Mouse (Mus musculus) brain, embryonic 14.5 days (tissue): ENCODE data around the gene Trio. TPM values are rescaled to one million over a fixed set of nuclear protein-coding genes. Genes with fewer than 3 reads are reported as not detected.
A peak's percentile ranks its signal among the peaks of the same experiment; 100 is the strongest.

Experiments
- DNase-seq: peaks from one replicate; pipeline ENCODE4 v3.0.0-alpha.2; 2011; ENCODE audit warnings: low read depth
- CTCF ChIP-seq: fragments of 200-500 bp; IDR thresholded peaks from 2 replicates; pipeline ENCODE4 v1.5.1; 2012; ENCODE audit warnings: inconsistent platforms, mild to moderate bottlenecking, moderate library complexity, borderline replicate concordance; ENCODE audit not compliant: insufficient read depth, insufficient read length; ENCODE audit errors: extremely low read depth
- POLR2A ChIP-seq: fragments of 200-500 bp; IDR thresholded peaks from 2 replicates; pipeline ENCODE4 v1.6.1; 2012; ENCODE audit warnings: mild to moderate bottlenecking, inconsistent platforms, borderline replicate concordance; ENCODE audit not compliant: poor library complexity, insufficient read depth, insufficient read length, severe bottlenecking; ENCODE audit errors: extremely low read depth
- polyA plus RNA-seq: library from polyadenylated mRNA; depleted of rRNA; stranded (reverse); fragments of >200 nt; gene quantifications from 2 replicates; pipeline ENCODE4 v1.2.3, GENCODE M21; 2012

Gene Trio
- polyA plus RNA-seq, 1 experiment: 202 TPM

DNA sequence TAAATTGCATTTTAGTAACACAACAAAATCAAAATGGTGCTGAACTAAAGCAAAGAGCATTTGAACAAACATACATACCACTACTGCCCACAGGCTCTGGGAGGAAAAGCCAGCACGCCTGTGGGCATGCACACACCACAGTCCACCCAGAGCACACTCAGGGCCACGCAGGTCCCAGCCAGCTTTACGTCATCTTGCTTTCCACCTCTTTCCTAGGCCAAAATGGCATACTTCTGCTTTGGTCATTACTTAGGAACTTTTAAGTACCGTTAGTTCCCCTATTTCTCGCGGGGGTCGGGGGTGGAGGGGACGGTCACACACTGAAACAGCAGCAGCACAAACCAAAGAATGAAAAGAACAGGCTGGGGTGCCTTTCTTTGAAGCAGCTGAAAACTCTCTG, 242.6 kb downstream of the Trio start:
- TF ChIP-seq POLR2A (no peak), CTCF (no peak)

DNA sequence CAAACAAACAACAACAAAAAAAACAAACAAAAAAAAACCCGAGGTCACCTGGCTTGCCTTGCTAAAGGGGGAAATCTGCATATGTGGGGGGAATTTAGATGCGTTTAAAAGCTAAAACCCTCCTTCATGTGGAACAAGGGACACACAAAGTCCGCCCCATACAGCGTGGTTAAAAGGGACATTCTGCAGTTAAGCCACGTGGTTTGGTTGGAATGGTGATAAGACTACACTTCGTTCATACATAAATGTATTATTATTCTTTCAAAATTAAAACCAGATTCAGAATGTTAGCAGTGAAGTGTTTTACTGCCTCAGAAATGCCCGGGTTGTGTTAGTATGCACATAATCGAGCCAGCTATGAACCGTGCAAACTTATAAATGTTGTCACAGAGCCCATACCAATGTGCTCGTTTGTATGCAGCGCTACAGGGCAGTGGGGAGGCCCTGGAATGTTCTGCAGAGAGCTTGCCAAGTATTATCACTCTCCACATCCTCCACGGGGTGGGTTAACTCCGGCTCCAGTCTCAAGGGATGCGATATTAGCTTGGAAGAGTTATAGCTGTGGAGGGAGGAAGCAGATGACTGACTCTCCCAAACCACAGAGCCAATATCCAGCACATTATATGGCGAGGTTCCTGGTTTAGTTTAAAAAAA, 243.1 kb downstream of the Trio start:
- no peak for TF ChIP-seq CTCF
- TF ChIP-seq POLR2A: no peak
- peak; percentile 84 for DNase-seq

More for the DNA sequence above, 242.6 kb downstream of the Trio start:
- DNase-seq: no peak

DNA sequence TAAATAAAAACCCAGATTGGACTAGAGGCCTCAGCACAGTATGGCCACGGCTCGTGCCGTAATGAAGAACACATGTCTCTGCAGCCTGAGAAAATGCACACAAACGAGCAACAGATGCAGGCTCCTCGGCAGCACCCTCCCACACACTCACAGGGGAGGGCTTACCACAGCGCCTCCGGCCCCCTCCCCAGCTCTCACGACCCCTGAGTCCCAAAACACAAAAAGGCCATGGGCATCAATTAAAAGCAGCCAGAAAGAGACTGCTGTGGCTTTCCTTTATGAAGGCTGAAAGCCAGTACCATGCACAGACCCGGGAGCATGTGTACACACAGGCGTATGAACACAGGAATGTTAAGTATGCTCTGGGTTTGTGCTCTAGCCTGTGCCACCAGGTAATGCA, 245.8 kb downstream of the Trio start:
- DNase-seq: peak; percentile 66
- TF ChIP-seq CTCF: no peak
- no peak for TF ChIP-seq POLR2A

DNA sequence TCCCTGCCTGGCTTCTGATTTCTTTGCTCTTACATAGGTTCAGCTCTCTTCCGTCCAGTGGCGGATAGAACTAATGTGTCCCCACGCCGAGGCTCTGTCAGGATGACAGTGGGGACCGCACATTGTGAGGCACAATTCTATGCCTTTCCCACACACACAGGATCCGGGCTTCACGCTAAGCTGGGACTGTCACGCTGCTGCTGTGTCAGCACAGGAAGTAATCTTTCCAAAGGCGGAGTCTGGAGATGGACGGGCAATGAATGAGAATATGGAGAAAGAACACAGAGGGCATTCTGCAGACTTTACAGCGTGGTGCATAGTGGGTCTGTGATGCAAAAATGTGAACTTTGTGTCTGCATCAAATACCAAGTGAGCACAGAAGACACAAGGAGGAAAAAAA, 246.2 kb downstream of the Trio start:
- TF ChIP-seq POLR2A (no peak), CTCF (no peak)
- no peak for DNase-seq

DNA sequence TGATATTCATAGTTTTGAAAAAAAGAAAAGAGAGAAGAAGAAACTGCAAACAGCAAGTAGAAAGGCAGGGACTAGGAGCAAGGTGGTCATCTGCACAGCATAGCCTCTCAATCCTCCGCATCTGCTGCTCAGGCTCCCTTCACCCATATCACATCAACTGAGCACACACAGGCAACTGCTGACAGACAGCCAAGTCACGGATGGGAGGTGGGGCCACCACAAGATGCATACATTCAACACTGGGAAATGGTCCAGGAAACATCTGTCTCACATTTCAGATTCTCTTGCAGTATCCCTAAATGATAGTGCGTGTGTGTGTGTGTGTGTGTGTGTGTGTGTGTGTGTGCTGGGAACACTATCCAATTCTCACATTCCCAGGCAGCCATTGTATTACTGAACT, 247.4 kb downstream of the Trio start:
- no peak for TF ChIP-seq POLR2A
- TF ChIP-seq CTCF: no peak
- peak; percentile 92 for DNase-seq

DNA sequence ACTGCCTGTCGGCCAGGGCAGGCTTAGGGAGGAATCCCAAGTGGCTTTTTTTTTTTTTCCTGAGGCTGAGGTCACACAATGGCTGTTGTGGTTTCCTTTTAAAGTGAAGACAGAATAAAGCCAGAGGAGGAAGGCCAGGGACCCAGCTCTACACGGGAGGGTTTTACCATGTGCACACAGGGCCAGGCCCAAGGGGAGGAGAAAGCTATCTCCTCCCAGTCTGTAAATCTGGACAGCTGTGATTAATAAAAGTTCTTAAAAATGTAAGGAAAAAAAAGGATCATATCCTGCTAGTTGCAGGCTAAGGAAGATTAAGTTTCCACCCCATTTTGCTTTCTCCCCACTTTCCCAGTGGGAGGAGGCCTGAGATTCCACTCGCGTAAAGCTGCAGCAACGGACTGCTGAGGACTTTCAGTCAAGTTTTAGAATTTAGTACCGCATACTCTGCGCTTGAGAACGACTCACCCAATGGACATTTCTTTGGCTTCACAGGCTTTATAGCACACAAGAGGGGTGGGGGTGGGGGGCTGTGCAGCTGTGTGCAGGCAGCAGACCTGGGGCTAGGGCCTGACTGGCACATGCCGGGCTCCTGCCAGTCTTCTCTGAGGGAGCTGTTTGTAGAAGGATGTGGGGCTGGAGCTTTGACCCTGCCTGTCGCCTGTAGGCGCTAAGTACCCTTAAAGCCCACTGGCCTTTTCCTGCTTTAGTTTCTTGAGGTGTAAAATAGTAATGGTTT, 248.0 kb downstream of the Trio start:
- no peak for TF ChIP-seq POLR2A
- no peak for TF ChIP-seq CTCF
- peak; percentile 61 for DNase-seq

DNA sequence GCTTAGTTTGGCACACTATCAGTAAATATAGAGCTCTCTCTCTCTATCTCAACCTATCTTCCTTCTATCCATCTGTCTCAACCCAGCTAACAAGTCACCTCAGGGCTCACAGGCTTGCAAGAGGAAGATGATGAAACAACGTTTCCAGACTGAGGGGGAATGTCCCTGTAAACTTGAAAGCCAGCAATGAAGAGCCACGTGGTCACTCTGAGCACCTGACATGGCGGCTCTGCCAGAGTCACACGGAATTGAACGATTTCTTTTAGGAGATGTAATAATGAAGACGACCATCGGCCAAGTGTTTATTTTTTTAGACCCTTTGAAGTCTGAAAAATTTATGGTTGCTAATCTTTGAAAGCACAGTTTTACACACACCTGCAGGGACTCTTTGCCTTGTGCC, 251.2 kb downstream of the Trio start:
- TF ChIP-seq POLR2A (no peak), CTCF (no peak)
- no peak for DNase-seq

DNA sequence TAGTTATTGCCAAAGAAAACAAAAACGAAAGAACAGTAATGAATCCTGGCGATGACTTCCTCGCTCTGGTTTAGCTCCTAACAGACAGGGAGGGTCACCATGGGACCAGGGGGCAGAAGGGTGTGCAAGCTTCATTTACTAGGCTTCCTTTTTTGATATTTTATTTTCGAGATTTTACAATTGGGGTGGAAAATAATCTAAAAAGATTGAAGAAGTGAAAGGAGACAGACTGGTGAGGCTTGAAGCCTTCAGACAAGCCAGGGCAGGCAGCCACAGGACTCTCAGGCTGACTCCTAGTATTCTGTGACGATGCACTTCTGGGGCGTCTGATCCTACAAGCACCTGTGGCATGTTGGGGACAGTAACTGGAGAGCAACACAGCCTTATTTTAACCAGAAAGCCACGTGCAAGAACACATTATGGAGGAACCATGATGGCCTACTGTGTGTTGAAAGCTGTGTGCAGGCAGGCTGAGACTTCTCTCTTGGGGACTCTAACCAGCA, 253.5 kb downstream of the Trio start:
- no peak for TF ChIP-seq CTCF
- TF ChIP-seq POLR2A: no peak

DNA sequence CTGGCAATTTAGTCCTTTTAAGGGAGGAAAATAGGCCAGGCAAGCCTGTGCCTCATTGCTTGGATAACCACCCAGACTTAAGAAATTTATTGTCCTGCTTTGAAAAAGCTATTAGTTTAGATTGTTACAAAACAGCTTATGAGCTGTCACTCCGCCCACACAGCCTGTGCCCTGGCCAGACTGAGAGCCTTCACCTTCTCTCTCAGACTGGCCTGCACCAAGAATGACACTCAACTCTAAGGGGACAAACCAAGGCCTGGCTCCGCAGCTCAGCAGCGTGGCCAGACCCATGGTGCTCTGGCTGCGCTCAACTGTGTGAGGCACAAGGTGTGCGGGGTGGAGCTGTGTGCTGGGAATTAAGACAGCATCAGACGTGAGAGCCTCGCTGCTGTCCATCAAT, 254.1 kb downstream of the Trio start:
- DNase-seq: no peak
- TF ChIP-seq POLR2A (no peak), CTCF (no peak)

More for the DNA sequence above, 253.5 kb downstream of the Trio start:
- no peak for DNase-seq

DNA sequence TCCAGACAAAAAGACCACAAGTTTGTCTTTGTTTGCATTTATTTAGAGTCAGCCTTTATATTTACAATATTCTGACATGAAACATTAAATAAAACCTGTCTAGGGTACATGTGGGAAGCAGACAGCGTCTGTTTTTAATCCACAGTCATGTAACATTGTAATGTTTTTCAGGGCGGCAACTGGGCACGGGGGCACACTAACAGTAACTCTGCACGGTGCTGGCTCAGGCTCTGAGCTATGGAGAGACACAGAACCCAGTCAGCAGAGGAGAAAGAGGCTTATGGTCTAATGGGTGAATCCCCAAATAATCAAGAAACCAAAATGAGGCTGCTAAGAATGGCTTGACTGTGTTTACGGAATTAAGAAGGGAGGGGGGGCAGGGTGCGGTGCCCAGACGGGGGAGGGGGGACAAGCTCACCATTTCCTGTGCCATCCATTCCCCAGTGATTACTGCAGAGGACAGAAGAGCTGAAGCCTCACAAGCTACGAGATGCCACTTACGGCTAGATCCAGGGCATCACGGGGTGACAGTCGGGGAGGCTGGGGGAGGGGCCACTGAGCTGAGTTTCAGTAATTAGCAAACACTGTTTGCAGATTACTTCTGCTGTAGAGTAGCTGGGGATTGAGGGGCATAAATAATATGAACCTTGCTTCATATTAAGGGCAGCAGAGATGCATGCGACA, 255.0 kb downstream of the Trio start:
- DNase-seq: peak; percentile 63
- TF ChIP-seq POLR2A (no peak), CTCF (no peak)

DNA sequence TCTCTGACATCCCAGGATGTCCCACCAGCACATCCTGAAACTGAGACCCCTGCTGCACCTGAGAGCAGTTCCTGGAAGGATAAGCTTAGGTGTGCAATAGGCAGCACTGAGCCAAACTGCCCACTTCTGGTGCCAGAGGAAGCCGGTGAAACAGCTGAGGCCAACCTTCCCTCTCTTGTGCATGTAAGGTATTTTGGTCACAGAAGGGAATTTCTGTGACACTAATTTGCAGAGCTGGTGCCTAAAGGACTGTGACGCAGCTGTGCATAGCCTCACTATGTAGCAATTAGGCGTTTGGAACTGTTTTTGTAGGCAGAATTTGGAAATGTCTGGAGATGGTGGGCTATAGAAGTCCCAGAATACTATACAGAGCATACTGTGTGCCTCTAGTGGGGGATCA, 264.2 kb downstream of the Trio start:
- no peak for DNase-seq
- TF ChIP-seq CTCF (no peak), POLR2A (no peak)
